Mouse (Mus musculus): Measurements from ENCODE around the gene Mcrip1. TPM values are rescaled to one million over a fixed set of nuclear protein-coding genes. Genes with fewer than 3 reads are reported as not detected.
"Not testable (repeated sequence)": the region's sequence is repeated elsewhere in the genome, so short reads cannot be mapped to it uniquely, and the experiment has no call there.

The Mcrip1 gene
- polyA plus RNA-seq, 1 experiment from 2014 or later, result 249 TPM

- H3K4me2 ChIP-seq, result peak overlapping the region; percentile 76
- WGBS, result under 1% methylated on average over 24 of the region's 24 CpGs
- no peaks in the 10 kb centered on the region for H3K9me3 ChIP-seq
- peaks cover 23% of the 10 kb centered on the region for H3K36me3 ChIP-seq (replicated peaks)
- peak overlapping the region; percentile 69 for H3K9ac ChIP-seq
- H3K27me3 ChIP-seq (replicated peaks), result no peaks in the 10 kb centered on the region
- ATAC-seq (replicated peaks), result peak; percentile 34; the same call in 1 of the 2 replicates
- peak overlapping the region; percentile 80 for H3K4me3 ChIP-seq
- H3K4me1 ChIP-seq, result peaks cover 23% of the 10 kb centered on the region
- H3K27ac ChIP-seq, result peak overlapping the region; percentile 93
Measured at GRCm38 (mm10) chr11:120572417-120572751, 22.9 kb upstream of the Mcrip1 start.

DNA sequence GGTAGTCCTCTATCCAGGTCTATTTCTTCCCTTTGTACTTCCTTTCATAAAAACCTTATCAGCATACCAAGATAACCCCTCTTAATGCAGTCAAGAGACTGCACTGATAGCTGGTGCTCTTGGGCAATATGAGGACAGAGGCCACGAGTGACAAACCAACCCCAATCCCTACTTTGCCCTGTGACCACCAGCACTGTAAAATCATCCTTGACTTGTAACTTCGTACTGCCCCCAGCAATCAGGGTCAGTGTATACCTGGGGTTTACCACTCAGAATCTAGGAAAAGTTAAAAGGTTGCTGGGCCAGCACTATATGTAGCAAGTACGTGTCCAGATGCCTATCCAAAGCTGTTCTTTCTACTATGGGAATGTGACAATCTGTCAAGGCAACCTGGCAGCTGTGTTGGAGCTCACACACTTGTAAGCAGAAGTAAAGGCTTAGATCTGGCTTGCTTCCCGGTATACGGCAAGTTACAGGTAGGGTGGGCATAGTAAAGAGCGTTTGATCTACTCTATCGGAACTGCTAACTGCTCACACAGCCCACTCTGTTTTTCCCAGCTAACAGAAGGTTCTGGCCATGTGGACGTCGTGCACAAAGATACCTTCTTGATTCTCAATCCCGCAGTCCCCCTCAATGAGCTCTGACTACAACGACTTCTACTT is 22.4 kb upstream of the Mcrip1 start:
- H3K27ac ChIP-seq, result peak overlapping the region; percentile 93
- peak overlapping the region; percentile 76 for H3K4me2 ChIP-seq
- ATAC-seq (replicated peaks), result no peak
- no peaks in the 10 kb centered on the region for H3K9me3 ChIP-seq
- no peaks in the 10 kb centered on the region for H3K27me3 ChIP-seq (replicated peaks)
- 15% methylated on average over 11 of the region's 11 CpGs for WGBS
- peaks cover 28% of the 10 kb centered on the region for H3K36me3 ChIP-seq (replicated peaks)
- H3K4me3 ChIP-seq, result peak overlapping the region; percentile 80
- peaks cover 23% of the 10 kb centered on the region for H3K4me1 ChIP-seq
- peak overlapping the region; percentile 69 for H3K9ac ChIP-seq

DNA sequence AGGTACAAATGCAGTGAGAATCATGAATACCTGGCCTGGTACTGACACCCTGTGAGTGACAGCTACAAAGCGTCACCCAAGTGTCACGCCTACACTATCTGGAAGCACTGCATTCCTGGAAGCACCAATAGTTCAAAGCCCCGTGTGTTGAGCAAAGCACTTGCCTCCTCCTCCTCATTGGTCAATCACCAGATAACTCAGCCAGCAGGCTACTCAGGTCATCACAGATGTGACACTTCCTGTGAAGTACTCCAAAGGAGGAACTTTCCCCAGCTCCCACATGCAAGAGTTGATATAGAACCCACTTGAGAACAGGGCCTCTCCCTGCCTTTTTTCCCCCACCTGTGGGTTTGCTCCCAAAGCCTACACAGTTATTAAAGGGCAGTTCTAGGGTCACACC is 21.6 kb upstream of the Mcrip1 start:
- Histone ChIP-seq H3K27me3 (replicated peaks) (no peaks in the 10 kb centered on the region), H3K9ac (no peak overlapping the region; the same call in 1 of the 2 replicates), H3K36me3 (replicated peaks) (peaks cover 33% of the 10 kb centered on the region), H3K4me1 (peaks cover 23% of the 10 kb centered on the region), H3K27ac (no peak overlapping the region), H3K4me2 (peak overlapping the region; percentile 76), H3K9me3 (no peaks in the 10 kb centered on the region), H3K4me3 (peak overlapping the region; percentile 80; the same call in 1 of the 2 replicates)
- 86% methylated on average over 3 of the region's 3 CpGs for WGBS
- ATAC-seq (replicated peaks), result no peak

DNA sequence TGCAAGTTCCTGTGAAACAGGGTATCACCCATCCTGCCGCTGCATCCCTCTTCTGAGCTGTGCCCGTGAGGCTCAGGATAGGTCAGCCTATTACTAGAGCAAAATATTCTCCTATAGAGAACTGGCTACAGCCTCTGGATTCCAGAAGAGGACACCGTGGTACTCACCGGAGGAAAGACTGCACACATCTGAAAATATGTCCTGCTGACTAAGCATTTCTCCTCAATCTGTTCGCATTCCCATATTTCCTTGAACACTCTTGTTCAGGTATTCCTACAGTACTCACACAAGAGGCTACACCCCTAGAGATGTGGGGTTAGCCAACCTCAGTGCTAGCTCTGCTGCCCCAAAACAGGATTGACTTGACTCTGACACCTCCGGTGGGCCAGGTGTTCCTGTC is 18.8 kb upstream of the Mcrip1 start:
- WGBS, result 93% methylated on average over 6 of the region's 6 CpGs
- Histone ChIP-seq H3K36me3 (replicated peaks) (peaks cover 51% of the 10 kb centered on the region), H3K27me3 (replicated peaks) (no peaks in the 10 kb centered on the region)

DNA sequence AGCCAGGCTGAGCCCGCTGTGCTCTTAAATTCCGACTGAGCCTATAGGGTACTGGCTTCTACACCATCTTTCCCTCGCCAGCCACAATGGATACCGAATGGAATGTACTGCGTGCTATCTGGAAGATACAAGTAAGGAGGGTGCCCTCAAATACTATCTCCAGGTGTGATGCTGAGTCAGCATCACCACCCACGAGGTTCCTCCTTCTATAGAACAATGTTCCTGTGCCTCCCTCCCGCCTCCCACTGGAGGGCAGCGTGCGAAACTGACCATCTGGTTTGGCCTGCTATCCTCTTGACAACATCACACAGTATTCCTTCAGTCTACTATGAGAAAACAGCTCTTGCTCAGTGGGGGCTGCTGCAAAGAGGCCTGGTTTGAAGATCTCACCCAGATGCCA is 15.6 kb upstream of the Mcrip1 start:
- WGBS, result 89% methylated on average over 9 of the region's 9 CpGs
- H3K4me1 ChIP-seq, result no peaks in the 10 kb centered on the region
- no peak overlapping the region for H3K4me3 ChIP-seq
- H3K9me3 ChIP-seq, result no peaks in the 10 kb centered on the region
- H3K27me3 ChIP-seq (replicated peaks), result no peaks in the 10 kb centered on the region
- H3K9ac ChIP-seq, result no peak overlapping the region
- H3K4me2 ChIP-seq, result no peak overlapping the region
- no peak overlapping the region for H3K27ac ChIP-seq
- no peak for ATAC-seq (replicated peaks)
- peaks cover 73% of the 10 kb centered on the region for H3K36me3 ChIP-seq (replicated peaks)

More for the DNA sequence above, 18.8 kb upstream of the Mcrip1 start:
- Histone ChIP-seq H3K9ac (0 out of 2 replicates have a peak overlapping the region, but pooled peaks have one; percentile 0), H3K4me3 (no peak overlapping the region), H3K27ac (no peak overlapping the region), H3K4me1 (peaks cover 14% of the 10 kb centered on the region), H3K9me3 (no peaks in the 10 kb centered on the region), H3K4me2 (no peak overlapping the region)
- no peak for ATAC-seq (replicated peaks)

DNA sequence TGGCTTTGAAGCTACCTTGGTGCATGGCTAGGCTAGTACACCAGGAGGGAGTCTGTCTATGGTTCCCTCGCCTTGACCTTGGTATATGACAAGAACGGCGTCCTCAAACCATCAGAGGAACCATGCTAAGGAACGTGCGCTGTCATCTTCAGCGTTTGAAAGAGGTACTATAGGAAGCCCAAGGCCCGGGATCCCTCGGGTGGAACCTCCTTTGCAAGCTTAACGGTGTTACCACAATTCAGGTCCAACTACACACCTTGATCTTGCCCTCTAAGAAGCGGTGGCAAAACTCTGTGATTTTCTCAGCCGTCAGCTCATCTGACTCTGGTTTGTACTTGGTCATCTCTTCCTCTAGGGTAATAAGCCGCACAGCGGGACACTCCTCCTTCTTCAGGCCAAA is 13.4 kb upstream of the Mcrip1 start:
- Histone ChIP-seq H3K36me3 (replicated peaks) (peaks cover 75% of the 10 kb centered on the region), H3K27ac (no peak overlapping the region), H3K4me1 (no peaks in the 10 kb centered on the region), H3K4me3 (no peak overlapping the region), H3K4me2 (no peak overlapping the region), H3K9ac (no peak overlapping the region), H3K27me3 (replicated peaks) (no peaks in the 10 kb centered on the region), H3K9me3 (no peaks in the 10 kb centered on the region)
- no peak for ATAC-seq (replicated peaks)
- WGBS, result 96% methylated on average over 13 of the region's 13 CpGs

DNA sequence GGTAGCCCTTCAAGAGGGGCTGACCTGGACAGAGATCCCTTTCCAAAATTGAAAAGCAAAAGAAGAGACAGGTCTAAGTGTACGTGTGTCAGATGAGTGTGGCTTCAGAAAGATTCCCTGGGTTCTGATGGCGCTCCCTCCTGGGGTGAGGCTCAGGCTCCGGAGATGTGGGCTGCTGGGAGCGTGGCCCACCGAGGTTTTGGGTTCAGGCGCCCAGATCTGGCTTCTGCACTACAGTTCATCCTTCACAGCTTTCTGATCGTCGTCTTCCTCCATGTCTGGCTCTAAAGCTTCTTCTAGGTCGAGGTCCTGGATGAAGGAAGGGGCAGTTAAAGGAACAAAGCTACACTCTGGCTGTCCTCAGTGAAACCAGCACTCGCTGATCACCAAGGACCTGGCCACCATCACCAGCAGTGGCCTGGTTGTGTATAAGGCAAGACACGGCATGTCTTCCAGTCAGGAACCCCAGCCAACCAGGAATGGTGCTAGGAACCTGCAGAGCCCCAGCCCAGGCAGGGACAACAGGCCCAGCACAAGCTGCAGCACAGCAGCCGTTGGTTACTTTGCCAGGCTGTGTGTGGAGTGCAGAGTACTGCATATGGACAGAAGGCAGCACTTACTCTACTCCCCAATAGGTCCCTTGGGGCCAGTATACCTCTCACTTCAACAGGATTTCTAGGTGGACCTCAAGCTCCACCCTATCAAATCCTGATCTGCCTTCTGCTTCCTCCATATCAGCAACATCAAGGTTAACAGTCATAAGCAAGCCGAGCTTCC is 11.6 kb upstream of the Mcrip1 start:
- Histone ChIP-seq H3K27ac (no peak overlapping the region), H3K27me3 (replicated peaks) (no peaks in the 10 kb centered on the region), H3K4me1 (no peaks in the 10 kb centered on the region), H3K9ac (no peak overlapping the region), H3K4me3 (no peak overlapping the region), H3K9me3 (no peaks in the 10 kb centered on the region), H3K4me2 (no peak overlapping the region), H3K36me3 (replicated peaks) (peaks cover 62% of the 10 kb centered on the region)
- 95% methylated on average over 13 of the region's 13 CpGs for WGBS
- ATAC-seq (replicated peaks), result no peak

DNA sequence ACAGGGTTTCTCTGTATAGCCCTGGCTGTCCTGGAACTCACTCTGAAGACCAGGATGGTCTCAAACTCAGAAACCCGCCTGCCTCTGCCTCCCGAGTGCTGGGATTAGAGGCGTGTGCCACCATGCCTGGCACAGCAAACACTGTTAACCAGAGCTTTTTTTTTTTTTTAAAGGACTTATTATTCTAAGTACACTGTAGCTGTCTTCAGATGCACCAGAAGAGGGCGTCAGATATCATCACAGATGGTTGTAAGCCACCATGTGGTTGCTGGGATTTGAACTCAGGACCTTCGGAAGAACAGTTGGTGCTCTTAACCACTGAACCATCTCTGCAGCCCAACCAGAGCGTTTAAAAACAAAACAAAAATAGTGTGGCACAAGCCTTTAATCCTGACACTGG is 9.3 kb upstream of the Mcrip1 start:
- ATAC-seq (replicated peaks); H3K4me3 ChIP-seq; H3K4me1 ChIP-seq; H3K27ac ChIP-seq; H3K27me3 ChIP-seq (replicated peaks); H3K4me2 ChIP-seq; H3K9ac ChIP-seq; H3K9me3 ChIP-seq: not testable (repeated sequence)
- WGBS, result 91% methylated on average over 6 of the region's 6 CpGs
- H3K36me3 ChIP-seq (replicated peaks), result peaks cover 48% of the 10 kb centered on the region

DNA sequence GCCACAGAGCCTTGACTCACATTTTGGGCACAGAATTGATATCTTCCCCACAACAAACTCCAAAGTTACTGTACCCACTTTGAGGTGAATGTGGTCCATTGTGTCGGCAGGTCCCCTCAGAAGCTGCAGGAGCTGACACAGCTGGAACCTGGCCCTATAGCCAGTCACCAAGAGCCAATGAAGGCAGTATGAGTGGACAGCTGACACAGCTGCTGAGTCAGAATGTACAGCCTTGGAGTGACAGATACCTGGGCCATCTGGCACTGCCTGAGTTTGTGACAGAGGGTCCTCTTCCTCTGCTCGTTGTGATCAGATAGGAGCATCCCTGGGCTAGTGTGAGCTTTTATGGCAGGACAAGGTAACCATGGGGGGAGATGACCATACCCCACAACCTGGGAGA is 5.7 kb upstream of the Mcrip1 start:
- H3K9me3 ChIP-seq, result no peaks in the 10 kb centered on the region
- peaks cover 4% of the 10 kb centered on the region for H3K4me1 ChIP-seq
- peaks cover 13% of the 10 kb centered on the region; the same call in 1 of the 2 replicates for H3K36me3 ChIP-seq (replicated peaks)
- no peak overlapping the region for H3K9ac ChIP-seq
- no peak overlapping the region for H3K4me2 ChIP-seq
- no peaks in the 10 kb centered on the region for H3K27me3 ChIP-seq (replicated peaks)
- ATAC-seq (replicated peaks), result no peak
- 93% methylated on average over 2 of the region's 2 CpGs for WGBS
- H3K27ac ChIP-seq, result no peak overlapping the region
- no peak overlapping the region for H3K4me3 ChIP-seq

DNA sequence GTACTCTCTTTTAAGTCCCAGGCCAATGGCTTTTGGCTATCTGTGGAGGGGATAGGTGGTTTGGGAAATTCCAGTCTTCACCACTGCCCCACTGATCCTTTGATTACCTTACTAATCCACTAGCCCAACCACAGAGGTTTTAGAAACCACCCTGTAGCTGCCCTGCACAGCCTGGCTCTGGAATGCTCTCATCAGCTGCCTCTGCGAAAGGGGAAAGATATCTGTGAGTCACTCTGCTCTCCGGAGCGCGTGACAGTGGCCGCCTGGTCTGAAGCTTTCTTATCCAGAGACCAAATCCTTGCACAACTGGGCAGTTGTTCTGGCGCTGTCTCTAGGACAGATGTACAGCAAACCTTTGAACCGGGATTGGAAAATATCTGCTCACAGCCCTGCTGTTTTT is 5.3 kb upstream of the Mcrip1 start:
- no peaks in the 10 kb centered on the region for H3K27me3 ChIP-seq (replicated peaks)
- no peak overlapping the region for H3K9ac ChIP-seq
- H3K9me3 ChIP-seq, result no peaks in the 10 kb centered on the region
- no peak for ATAC-seq (replicated peaks)
- peaks cover 9% of the 10 kb centered on the region; the same call in 1 of the 2 replicates for H3K36me3 ChIP-seq (replicated peaks)
- H3K4me2 ChIP-seq, result no peak overlapping the region
- no peak overlapping the region for H3K4me3 ChIP-seq
- peaks cover 8% of the 10 kb centered on the region for H3K4me1 ChIP-seq
- no peak overlapping the region for H3K27ac ChIP-seq
- 83% methylated on average over 7 of the region's 7 CpGs for WGBS

DNA sequence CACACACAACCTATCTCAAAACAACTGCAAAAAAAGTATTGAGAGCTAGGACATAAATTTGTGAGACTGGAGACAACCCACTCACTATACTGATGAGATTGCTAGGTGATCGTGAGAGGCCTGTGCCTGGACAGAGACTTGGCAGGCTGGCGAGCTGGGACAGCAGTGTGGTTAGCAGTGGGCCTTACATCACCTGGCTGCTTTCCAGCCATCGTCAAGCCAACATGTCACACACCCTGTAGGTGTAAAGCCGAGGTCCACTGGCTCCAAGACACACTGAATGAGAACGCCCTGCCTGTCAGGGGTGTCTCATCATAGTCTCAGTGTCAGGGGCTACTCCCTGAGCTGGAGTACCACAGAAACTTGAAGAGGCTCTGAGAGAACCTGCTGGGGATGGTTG is 3.2 kb upstream of the Mcrip1 start:
- 76% methylated on average over 5 of the region's 5 CpGs for WGBS
- Histone ChIP-seq H3K4me1 (peaks cover 21% of the 10 kb centered on the region), H3K27me3 (replicated peaks) (no peaks in the 10 kb centered on the region), H3K4me3 (no peak overlapping the region), H3K9me3 (no peaks in the 10 kb centered on the region), H3K27ac (no peak overlapping the region), H3K36me3 (replicated peaks) (no peaks in the 10 kb centered on the region), H3K4me2 (no peak overlapping the region), H3K9ac (no peak overlapping the region)
- no peak for ATAC-seq (replicated peaks)

DNA sequence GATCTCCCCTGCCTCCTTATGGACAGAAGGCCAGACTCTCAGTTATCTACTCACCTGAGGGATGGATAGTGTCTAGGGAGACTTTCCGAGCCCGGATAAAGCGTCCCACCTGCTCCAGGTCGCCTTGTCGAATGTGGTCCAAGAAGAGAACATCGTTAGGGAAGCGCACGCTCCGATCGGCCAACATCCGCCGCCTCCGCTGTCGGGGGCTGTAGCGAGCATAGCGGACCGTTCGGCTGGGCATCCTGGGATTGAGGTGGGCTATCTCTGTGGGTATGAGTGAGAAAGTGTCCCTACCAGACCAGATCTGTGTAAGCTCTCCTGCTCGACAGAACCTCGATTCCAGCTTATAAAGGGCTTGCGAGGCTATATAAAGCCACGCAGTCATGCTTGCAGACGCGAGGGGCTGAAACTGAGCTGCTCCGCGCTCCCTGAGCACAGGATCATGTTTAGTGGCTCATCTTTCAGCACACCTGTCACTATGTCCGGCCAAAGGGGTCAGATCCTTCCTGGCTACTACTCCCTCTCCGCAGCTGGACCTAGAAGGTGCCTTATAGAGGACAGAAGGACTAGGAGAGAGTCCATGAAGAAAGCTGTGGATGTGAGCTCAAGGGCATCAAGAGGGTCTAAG is 1.4 kb upstream of the Mcrip1 start, which contains the start of gene Ppp1r27:
TSS of gene Ppp1r27 (minus strand) at position 323 of the 631 bp plus-strand sequence.
- Histone ChIP-seq H3K27ac (peak within 1 kb of the TSS; percentile 85), H3K9ac (peak within 1 kb of the TSS; percentile 99), H3K4me1 (peaks cover 27% of the 10 kb centered on the region), H3K36me3 (replicated peaks) (no peaks in the 10 kb centered on the region), H3K4me3 (peak within 1 kb of the TSS; percentile 99), H3K9me3 (no peaks in the 10 kb centered on the region), H3K4me2 (peak within 1 kb of the TSS; percentile 91), H3K27me3 (replicated peaks) (no peaks in the 10 kb centered on the region)
- no peak for ATAC-seq (replicated peaks)
- 92% methylated on average over 28 of the region's 28 CpGs for WGBS
